In the genomic region with DNA sequence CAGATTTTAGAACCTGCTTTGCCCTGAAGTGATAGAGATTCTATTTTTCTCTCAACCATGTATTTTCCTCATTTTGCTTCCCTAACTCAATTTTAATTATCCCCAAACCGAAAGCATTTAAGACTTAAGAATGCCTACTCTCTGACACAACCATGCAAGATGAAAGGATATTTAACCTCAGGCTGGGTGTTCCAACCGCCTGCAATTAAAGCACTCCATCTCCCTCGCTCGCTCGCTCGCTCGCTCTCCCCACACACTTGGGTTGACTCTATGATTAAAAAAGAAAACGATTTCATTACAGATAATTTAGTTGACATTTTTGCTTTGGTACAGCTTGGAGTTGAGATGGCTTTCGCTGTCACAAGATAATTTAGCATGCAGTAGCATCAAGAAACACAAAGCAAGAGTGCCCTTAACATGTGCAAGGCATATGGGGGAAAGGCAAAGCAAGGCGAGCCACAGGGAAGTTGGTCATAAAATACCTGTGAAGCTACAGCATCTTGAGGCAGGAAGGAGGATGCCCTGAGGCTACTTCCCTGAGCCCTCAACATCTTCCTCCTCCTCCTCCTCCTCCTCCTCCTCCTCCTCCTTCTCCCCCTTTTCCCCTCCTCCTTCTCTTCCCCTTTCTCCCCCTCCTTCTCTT, we compare ENCODE assay signal across 19 mouse cellular contexts.
DNase-seq lines count a peak whose midpoint lies in the region; ATAC-seq lines count a peak whose summit lies in the region.
"Had no signal": no experiment of that assay in that cellular context is flagged by ENCODE, and none has a peak within 500 bp of the region (broad histone marks: within the 10 kb centered on the region; RNA-seq: fewer than 3 reads in every experiment).

No protein-coding gene starts in this region.

- 63% methylated on average over 10 of the region's 10 CpGs for WGBS in embryonic facial prominence, embryonic 11.5 days
- 67% methylated on average over 10 of the region's 10 CpGs for WGBS in embryonic facial prominence, embryonic 10.5 days

- H3K4me3 ChIP-seq in embryonic facial prominence, embryonic 11.5 days (ENCODE audit: low read depth, low read length) = no peak overlapping the region
- no peak overlapping the region for H3K4me3 ChIP-seq in embryonic facial prominence, embryonic 10.5 days
- H3K4me3 ChIP-seq: embryonic facial prominence, embryonic 13.5 days; heart, embryonic 13.5 days; liver, embryonic 15.5 days had no signal

- no peaks in the 10 kb centered on the region for H3K27me3 ChIP-seq in embryonic facial prominence, embryonic 11.5 days (ENCODE audit: control insufficient read depth, insufficient read depth, low read length)
- H3K27me3 ChIP-seq in embryonic facial prominence, embryonic 10.5 days (replicated peaks; ENCODE audit: low read depth, poor library complexity, severe bottlenecking) = no peaks in the 10 kb centered on the region
- H3K27me3 ChIP-seq: CH12.LX; embryonic facial prominence, embryonic 13.5 days; heart, embryonic 13.5 days had no signal

- H3K36me3 ChIP-seq in embryonic facial prominence, embryonic 11.5 days (replicated peaks; ENCODE audit: control insufficient read depth, insufficient read depth, low read depth, low read length) = no peaks in the 10 kb centered on the region
- no peaks in the 10 kb centered on the region for H3K36me3 ChIP-seq in embryonic facial prominence, embryonic 10.5 days (replicated peaks)
- H3K36me3 ChIP-seq: embryonic facial prominence, embryonic 13.5 days; heart, embryonic 13.5 days; liver, embryonic 15.5 days had no signal

- H3K27ac ChIP-seq in embryonic facial prominence, embryonic 11.5 days (replicated peaks; ENCODE audit: low read depth, low read length) = no peak overlapping the region
- H3K27ac ChIP-seq in embryonic facial prominence, embryonic 10.5 days (replicated peaks) = no peak overlapping the region
- H3K27ac ChIP-seq: embryonic facial prominence, embryonic 13.5 days; heart, embryonic 13.5 days; liver, embryonic 15.5 days had no signal

- ATAC-seq in embryonic facial prominence, embryonic 11.5 days (replicated peaks; ENCODE audit: insufficient number of reproducible peaks, low FRiP score, low TSS enrichment, low read depth) = no peak
- no peak for ATAC-seq in activated CD4-positive, CD25-positive, alpha-beta regulatory T cell, adult 4 months

- no peaks in the 10 kb centered on the region for H3K9me3 ChIP-seq in embryonic facial prominence, embryonic 11.5 days (replicated peaks; ENCODE audit: control insufficient read depth, low read length)
- H3K9me3 ChIP-seq in embryonic facial prominence, embryonic 10.5 days = no peaks in the 10 kb centered on the region
- H3K9me3 ChIP-seq: embryonic facial prominence, embryonic 13.5 days; heart, embryonic 13.5 days; liver, embryonic 15.5 days had no signal

- no peaks in the 10 kb centered on the region for H3K4me1 ChIP-seq in embryonic facial prominence, embryonic 11.5 days (ENCODE audit: control insufficient read depth, insufficient read depth, low read length)
- H3K4me1 ChIP-seq in embryonic facial prominence, embryonic 10.5 days = peaks cover 34% of the 10 kb centered on the region

- DNase-seq in embryonic facial prominence, embryonic 11.5 days (ENCODE audit: low spot score) = peak; percentile 15
- no peak for DNase-seq in embryonic facial prominence, embryonic 10.5 days (ENCODE audit: low spot score)
- peak; percentile 37 for DNase-seq in retina, postnatal 1 day
- no peak for DNase-seq in retina, embryonic 14.5 days (ENCODE audit: low spot score)
- DNase-seq in hindlimb bud, embryonic 11.5 days (ENCODE audit: extremely low spot score, low read depth, low spot score) = peak; percentile 18
- no peak for DNase-seq in kidney, postnatal 10 days
- no peak for DNase-seq in adrenal gland, adult 8-10 months
- DNase-seq: cerebellum, adult 11 months; gastrocnemius, postnatal 25 days; kidney, adult 8-10 months; layer of hippocampus, postnatal 36 days; lung, postnatal 14 days; spleen, adult 18-20 months; thymus, postnatal 25 days had no signal

- H3K4me2 ChIP-seq in embryonic facial prominence, embryonic 11.5 days (ENCODE audit: low read depth, low read length) = no peak overlapping the region
- H3K4me2 ChIP-seq: embryonic facial prominence, embryonic 13.5 days; heart, embryonic 13.5 days; liver, embryonic 15.5 days had no signal

- no peak overlapping the region for H3K9ac ChIP-seq in embryonic facial prominence, embryonic 11.5 days (replicated peaks; ENCODE audit: low read length)
- H3K9ac ChIP-seq: embryonic facial prominence, embryonic 13.5 days; heart, embryonic 13.5 days; liver, embryonic 15.5 days had no signal

Comparison
In these comparisons a context has a peak if more than half of its experiments do, and no peak if none do; other contexts are left out.
1. DNase-seq: peak in embryonic facial prominence, embryonic 11.5 days (single experiment), retina, postnatal 1 day (single experiment) and hindlimb bud, embryonic 11.5 days (single experiment); none in embryonic facial prominence, embryonic 10.5 days (single experiment), retina, embryonic 14.5 days (single experiment), kidney, postnatal 10 days (single experiment) and adrenal gland, adult 8-10 months (single experiment).